Mouse (Mus musculus): Measurements from ENCODE around the gene Dgcr2.

Gene Dgcr2

DNA sequence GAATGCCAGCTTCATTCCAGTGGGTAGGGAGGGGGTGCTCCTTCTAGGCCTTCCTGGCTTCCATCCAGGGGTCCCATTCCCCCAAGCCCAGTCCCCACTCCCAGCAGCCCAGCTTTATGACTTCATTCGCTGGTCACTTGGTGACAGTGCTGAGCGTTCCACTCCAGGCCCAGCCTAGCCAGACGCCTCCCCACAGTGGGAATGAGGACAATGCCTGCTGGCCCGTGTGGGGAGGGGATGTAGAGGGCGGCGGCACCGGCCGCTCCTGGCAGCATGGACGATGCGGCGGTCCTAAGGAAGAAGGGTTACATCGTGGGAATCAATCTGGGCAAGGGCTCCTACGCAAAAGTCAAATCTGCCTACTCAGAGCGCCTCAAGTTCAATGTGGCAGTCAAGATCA lies at the start of gene Dgcr2, which contains the start of gene Tssk2:
Gene Dgcr2, minus strand, starts transcription at position 101 of the 400 bp plus-strand sequence.
Gene Tssk2, plus strand, starts transcription at position 176 of the 400 bp plus-strand sequence.
- DNase-seq (ENCODE audit: low read depth, low spot score), result no peak

DNA sequence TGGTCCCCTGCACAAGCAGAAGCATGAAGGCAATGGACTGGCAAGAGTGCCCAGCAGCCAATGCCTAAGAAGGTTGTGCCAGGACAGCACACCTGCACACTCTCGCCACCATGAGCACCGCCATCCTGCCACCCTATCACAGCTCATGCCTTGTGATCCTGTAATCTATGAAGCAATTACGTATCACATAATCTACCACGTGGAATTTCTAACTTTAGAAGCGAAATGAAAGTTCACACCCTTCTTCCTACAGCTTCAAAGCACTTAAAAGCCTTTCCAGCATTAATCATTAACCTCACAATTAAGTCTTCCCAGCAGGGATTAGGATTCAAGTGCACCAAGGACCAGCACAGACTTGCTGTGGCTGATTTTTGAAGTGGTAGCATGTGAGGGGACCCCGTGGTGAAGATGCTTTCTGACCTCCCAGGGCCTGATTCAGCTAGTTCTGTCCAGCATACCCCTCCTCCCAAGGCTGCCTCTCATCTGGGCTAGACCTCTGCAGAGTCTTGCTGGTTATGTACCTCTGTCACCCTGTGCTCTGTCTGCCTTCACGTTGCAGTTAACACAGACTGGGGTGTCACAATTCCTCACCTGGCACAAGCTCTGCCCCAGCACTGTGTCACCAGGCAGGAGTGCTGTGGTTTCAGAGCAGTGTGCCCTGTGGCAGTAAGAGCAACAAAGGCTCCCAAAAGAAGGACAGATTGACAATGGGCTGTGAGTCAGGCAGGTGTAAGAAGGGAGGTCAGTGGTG lies 46.9 kb upstream of the Dgcr2 start:
- DNase-seq (ENCODE audit: low read depth, low spot score), result no peak

DNA sequence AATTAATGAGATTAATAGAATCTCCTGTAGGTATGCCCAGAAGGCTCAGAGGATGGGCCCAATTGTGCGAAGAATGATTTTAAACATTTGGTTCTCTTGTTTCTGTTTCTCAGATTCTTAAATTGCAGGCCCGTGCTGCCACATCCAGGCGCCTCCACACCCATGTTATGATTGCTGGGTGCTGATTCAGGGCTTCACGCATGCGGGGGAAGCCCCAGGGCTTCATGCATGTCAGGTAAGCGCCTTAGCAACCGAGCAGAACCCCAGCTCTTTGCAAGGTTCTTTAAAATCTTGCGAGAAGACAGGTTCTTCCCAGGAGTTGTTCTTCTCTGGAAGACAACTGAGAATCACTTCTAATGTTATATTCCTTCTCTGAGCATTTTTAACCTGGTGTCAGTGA lies 45.1 kb upstream of the Dgcr2 start:
- no peak for DNase-seq (ENCODE audit: low read depth, low spot score)

DNA sequence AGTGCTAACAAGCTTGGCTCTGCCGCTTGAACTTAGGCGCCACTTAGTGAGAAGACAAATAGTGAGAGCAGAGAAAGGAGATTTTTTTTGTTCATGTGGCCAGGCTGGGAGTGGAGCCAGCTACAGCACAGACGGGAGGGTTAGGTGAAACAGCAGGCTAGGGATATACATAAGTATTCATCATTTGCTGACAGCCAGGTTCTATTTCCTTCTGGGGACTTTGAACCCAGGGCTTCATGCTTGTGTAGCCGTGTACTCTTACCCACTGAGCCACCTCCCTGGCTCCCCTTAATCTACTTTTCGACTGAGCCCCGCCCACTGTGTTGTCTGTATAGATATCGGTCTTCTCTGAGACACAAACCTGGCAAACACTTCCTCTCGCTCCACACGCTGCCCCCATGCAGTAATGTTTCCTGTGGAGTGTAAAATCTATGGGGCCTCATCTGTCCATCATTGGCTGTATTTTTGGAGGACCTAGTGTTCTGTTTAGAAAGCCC lies 40.9 kb upstream of the Dgcr2 start:
- no peak for DNase-seq (ENCODE audit: low read depth, low spot score)

DNA sequence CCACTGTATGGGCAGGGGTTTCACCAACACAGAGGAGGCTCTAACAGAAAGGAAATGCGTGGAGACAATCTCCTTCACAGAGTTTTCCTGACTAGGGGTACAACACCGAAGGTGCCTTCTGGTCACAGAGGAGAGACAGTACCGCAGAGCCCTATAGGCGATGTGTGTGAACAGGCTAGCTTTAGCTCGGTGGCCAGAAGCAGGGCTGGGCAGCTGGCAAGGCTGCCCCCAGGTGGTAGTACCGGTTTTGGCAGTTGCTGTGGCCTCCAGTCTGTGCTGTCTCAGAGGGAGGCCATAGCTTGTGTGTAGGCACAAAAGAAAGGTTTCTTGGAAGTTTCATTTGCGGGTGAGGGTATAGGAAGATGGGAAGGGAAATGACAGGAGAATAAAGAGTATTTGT lies 40.5 kb upstream of the Dgcr2 start:
- DNase-seq (ENCODE audit: low read depth, low spot score), result peak; percentile 81

DNA sequence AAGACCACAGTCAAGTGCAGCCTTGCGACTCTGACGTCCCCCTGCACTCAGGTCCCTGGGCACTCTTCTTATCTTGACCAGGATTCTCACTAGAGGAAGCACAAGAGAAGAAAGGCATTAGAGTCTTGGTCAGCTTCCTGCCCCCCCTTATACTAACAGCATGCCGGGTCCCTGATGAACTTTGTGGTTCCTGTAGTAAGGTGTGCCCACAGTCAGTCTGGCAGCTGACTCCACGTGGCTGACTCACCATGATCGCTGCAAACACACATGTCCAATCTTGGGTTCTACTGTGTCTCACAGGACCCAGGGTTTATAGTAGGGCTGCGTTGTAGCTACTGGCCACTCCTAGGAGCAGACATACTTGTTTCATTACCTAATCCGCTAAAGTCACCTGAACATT lies 39.8 kb upstream of the Dgcr2 start:
- DNase-seq (ENCODE audit: low read depth, low spot score), result no peak

DNA sequence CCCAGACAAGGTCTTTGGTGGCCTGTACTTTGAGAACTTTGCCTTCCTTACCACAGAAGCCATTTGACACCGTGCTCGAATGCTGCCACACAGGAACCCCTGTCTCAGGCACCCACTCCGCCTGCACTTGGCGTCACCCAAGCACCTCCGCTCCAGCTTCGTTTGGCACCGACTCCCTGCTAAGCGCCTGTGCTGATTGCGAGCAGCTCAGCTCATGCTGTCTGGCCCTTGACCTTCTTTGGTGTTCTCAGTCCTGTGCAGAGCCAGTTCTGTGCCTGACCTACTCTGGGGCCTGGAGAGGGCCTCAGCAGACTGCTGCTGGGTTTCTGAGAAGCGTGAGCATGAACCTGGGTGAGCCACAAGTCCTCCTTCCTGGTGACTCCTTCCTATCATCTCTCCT lies 38.4 kb upstream of the Dgcr2 start:
- DNase-seq (ENCODE audit: low read depth, low spot score), result no peak

DNA sequence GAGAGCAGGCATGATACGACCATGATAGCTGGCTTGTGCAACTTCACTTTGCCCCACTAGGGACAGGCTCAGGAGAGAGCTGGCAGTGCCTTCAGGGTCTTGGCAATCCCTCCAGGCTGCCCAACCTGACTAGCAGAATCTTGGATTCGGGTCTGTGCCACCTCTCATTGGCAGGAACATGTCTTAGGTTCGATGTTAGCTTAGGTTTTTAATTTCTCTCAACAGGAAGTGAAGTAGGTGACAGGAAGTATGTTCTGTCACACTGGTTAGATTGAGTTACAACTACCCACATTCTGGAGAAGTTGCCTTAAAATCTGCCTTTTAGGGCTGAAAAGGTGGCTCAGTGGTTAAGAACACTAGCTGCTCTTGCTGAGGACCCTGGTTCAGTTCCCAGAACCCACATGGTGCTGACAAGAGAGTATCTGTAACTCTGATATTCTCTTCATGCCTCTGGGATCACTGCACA lies 36.1 kb upstream of the Dgcr2 start:
- no peak for DNase-seq (ENCODE audit: low read depth, low spot score)

DNA sequence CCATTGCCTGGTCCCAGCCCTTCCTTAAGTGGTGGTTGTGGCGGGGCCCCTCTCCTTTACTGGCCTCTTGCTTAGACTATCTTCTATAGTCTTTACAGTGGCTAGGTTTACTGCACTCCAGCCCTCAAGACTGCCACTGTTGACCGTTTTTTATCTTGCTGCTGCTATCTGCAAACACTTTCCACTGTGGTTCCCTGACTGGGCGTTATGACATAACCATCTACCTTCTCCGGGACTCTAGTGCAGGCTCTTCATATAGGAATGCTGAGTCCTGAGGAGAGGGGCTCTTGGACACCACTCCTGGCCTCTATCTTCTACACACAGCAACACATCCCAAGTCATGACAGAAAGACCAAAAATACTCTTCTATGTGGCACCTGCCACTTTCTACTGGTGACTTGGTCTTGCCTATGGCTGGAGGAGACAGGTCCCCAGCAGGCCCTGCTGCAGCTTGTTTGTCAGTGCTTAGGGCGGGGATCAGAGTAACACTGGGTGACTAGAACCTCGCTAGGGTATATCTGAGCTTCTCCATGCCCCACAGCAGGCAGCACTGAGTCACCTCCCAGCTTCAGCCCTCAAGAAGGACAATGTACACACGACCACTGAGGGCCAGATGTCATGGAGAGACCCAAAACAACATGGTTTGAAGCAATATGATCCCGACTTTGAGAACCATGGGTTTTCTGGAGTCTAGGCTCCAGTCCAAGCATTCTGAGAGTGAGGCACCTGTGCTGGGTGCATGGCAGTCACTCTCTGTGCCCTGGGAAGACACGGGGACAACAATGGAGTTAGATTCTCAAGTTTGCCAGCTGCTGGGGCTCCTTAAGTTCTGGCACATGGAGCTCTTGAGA lies 35.5 kb upstream of the Dgcr2 start:
- no peak for DNase-seq (ENCODE audit: low read depth, low spot score)

DNA sequence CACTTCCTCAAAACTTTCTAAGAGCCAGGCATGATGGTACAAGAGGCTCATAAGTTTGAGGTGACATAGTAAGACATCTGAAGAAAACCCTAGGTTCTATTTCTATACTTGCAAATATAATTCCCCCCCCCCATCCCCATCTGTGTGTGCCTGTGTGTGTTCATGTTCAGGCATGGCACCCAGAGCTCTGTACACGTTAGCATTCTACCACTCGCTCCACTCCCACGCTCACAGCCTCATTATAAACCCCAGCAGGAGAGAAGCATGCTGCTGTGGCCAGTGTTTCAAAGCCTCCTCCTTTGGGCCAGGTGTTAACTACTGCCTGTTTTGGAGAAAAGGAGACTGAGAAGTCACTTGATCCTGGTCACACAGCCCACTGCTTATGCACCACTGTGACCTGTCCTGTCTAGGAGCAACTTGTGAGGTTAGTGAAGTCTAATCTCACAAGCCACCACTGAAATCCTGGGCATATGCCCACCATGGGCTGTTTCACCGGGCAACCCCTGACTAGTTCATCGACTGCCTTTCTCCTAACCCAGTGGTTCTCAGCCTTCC lies 33.6 kb upstream of the Dgcr2 start:
- DNase-seq (ENCODE audit: low read depth, low spot score), result no peak

DNA sequence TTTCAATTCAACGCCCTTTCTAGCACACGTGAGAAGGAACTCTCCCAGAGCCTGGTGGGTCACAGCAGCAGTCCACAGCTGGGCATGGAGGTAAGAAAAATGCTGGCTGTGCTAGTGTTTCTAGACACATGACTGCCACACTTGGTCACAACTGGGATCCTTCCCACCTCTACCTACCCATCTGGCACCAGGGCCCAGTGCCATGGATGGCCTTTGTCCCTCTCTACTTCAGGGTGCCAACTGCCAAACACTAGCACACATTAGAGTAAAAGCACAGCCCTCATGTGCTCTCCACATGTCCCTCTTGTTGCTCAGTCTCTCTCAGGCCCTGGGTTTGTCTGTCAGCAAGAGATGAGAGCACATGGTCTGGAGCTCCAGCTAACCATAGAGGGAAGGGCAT lies 31.3 kb upstream of the Dgcr2 start:
- no peak for DNase-seq (ENCODE audit: low read depth, low spot score)

DNA sequence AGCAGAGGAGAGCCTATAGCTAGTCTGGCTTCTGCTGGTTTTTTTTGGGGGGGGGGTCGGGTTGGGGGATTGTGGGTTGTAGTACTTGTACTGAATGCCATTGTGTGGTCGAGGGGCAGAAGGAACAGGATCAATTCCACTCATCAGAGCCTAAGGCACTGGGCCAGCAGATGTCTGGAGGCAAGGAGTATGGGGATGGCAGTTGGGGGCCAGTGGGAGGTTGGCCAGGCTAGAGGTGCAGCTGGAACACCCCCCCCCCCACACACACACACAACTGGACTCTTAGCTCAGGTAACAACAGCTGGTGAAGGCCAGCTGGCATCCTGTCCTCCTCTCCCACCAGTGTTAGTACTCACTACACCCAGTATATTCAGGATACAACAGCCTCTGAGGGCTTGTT lies 30.8 kb upstream of the Dgcr2 start:
- no peak for DNase-seq (ENCODE audit: low read depth, low spot score)

DNA sequence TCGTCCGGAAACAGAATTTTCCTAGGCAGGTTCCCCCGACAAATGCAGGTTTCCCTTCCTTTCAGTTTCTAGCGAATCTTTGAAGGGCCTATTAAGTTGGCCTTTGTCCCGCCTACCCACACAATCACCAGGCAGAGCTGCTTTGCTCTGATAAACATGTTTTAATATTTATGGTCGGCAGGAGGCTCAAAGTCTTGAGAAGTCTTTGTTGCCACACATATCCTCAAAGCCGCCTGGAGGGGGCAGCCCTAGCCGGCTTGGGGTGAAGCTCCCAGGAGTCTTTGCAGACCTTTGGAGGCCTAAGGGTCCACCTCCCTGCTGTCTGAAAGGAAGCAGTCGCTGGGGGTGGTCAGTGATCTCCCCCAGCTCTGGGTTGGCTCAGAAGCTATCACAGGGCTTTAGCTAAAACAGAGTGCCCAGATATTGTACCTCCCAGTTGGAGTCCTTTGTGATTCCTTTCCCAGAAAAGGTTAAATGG lies 30.3 kb upstream of the Dgcr2 start:
- peak; percentile 93 for DNase-seq (ENCODE audit: low read depth, low spot score)

DNA sequence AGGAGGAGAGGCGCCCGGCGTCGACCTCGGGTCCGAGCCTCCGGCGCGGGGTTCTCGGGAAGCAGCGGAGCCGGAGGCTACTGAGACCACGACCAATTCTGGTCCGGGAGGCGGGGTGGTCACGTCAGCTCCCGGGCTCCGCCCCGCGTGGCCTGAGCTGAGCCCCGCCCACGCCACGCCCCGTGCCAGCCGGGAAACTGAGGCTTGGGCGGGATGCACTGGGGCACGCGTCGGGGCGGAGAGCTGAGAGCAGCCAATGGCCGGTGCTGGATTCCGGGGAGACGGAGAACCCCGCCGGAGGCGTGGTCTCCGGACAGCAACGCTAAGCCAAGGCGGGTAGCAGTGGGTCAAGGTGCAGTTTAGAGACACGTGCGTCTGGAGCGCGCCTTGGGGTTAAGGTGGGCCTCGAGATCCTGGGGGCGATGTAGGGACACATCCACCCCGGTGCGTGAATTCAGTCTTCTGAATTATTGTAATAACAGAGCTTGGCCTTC lies 29.8 kb upstream of the Dgcr2 start, which contains the start of gene Slc25a1:
Gene Slc25a1, minus strand, starts transcription at position 133 of the 494 bp plus-strand sequence.
- DNase-seq (ENCODE audit: low read depth, low spot score), result peak; percentile 97

DNA sequence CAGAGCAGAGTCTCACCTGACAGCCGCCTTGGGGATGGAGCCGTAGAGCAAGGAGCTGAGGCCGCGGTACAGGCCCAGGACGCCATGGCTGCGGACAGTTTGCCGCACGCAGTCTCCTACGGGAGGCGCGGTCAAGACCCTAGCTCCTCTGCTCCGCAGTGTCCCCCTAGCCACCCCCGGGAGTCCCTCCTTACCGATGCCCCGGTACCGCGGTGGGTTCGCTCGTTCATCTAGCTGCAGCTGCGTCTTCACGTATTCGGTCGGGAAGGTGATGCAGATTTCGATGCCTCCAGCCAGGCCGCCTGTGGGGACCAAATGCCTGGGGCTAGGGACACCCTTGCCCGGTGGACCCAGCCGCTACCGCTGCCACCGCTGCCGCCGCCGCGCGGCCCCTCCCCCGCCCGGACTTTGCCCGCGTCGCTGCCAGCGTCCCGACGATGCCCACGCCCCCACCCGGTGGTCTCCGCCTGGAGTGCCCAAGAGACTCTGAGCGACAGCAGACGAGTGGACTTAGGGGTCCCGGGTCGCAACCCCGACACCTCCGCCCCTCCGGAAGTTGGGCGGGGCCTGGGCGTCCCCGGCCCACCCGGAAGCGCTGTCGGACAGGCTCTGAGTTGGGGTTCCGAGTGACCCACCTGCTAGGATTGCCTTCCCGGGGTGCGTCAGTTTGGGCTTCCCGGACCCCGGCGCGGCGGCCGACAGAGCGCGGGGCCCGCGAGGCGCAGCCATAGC lies 29.2 kb upstream of the Dgcr2 start:
- peak; percentile 48 for DNase-seq (ENCODE audit: low read depth, low spot score)

DNA sequence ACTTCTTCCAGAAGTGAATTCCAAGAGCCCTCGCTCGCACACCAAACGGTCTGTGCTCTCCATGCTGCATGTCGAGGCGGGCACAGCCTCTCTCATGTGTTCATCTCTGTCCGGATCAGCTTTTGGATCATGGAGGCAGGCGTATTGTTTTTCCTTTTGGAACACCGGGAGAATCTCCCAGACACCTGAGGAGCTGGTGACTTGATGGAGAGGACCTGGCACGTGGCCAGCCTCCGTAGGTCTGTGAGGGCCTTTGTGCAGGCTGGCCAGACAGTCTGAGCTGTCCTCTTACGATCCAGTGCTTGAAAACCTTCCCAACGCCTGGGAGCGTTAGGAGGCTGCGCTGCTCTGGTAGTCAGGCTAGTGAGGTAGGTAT lies 23.8 kb upstream of the Dgcr2 start:
- DNase-seq (ENCODE audit: low read depth, low spot score), result no peak

DNA sequence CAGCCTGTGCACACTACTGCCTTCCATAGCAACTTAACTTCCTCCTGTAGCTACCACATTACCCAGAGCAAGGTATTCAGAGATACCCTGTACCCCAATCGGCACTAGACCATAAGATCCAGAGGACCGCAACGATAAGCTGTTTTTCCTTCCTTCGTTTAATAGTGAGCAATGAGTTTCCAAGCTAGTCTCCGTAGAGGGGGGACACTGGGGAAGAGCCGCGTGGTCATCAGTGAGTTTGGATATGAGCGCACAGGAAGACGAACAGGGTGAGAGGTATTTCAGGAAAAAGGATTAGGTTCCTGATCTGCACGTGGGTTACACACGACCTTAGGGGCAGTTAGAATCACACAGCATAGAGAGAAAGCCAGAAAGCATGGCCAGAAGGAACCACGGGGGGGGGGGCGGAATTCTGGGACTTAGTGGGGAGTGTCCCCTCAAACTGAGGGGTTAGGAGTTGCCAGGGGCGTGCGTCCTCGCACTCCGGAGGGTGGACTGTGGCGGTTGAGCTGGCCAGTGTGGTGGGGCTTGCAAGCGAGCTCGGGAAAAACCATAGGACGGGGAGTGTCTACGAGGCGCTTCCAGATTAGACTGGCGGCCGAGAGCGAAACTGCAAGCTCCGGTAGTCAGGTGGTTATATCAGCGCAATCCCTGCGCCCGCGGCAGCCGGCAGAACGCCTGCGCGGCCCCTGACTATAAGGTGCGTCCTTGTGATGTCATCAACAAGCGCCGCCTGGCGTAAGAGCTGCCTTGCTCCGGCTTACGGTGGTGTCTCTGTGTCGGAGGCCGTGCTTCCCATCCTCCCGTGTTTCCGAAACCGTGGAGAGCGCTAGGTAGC lies 23.2 kb upstream of the Dgcr2 start:
- DNase-seq (ENCODE audit: low read depth, low spot score), result peak; percentile 97

DNA sequence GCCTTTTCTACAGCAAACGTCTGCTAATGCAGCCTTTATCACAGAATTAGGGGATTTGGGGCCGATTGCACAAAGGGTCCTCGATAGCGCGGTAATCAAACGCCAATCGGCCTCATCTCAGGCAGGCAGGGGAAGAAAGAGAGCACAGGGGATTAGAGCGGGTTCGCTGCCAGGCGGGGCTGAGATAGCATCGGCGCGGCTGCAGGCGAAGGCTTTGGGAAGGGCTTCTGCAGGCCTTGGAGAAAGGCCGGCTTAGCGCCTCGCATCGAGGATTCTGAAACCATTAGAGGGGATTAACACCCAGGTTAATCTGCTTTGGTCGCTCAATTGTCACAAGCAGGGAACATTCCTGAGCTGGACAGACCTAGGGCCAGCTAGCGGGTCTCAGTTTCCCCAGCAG lies 22.2 kb upstream of the Dgcr2 start:
- no peak for DNase-seq (ENCODE audit: low read depth, low spot score)

DNA sequence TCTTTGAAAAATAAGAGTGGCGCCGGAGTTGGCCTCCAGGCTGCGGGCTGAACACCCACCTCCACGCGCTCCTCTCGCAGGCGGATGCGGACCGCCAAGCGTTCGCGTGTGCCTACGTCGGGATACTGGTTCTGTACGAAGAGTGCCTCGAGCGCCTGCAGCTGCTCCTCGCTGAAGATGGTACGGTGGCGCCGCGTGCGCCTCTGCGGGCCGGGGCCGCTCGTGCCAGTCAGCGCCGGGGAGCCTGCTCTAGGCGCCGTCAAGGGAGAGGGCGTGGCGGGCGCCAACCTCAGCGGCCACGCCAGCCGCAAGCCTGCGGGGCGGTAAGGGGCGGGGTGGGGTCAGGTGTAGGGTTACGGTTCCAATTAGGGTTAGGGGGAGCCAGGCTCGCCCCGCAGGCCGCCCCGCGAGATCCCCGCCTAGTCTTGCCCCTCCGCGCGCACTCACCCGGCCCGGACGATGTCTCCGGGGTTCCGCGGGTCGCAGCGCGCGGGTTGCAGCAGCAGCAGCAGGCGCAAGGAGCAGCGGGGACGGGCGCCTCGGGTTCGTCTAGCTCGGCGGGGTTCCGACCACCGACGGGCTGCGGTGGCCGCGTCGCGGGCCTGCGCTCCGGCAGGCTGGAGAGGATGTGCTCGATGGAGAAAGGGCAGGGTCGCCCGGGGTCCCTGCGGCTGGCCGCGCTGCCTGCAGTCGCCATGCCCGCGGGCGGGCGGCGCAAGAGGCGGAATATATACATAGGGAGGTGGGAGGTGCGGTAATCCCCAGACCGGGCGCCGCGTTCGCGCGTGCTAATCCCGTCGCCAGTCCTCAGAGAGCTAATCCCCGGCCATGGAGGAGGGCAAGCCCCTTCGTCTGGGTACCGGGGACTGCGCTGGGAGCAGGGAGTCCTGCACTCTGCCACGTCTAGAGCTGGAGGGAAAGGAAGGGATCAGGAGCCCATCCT lies 16.2 kb upstream of the Dgcr2 start, which contains the start of gene Gsc2:
Gene Gsc2, minus strand, starts transcription at position 753 of the 943 bp plus-strand sequence.
- no peak for DNase-seq (ENCODE audit: low read depth, low spot score)

Data from A20 (cell line).